Mouse (Mus musculus): ENCODE measurements around the gene Ganab. TPM values are rescaled to one million over a fixed set of nuclear protein-coding genes. Genes with fewer than 3 reads are reported as not detected.

Gene Ganab
- total and polyA plus RNA-seq, 2 experiments from 2014 or later: 55.5 to 110 TPM

GRCm38 (mm10) chr19:8898576-8898975, 705 bp downstream of the Ganab start:
- Histone ChIP-seq H3K36me3 (ENCODE audit: insufficient read depth, low read length) (peaks cover 18% of the 10 kb centered on the region; the same call in 1 of the 2 replicates), H3K4me2 (ENCODE audit: low read depth, low read length) (peak overlapping the region; percentile 72), H3K9me3 (ENCODE audit: low read length) (no peaks in the 10 kb centered on the region), H3K9ac (replicated peaks; ENCODE audit: low read length) (peak overlapping the region; percentile 94), H3K4me3 (ENCODE audit: low read length) (peak overlapping the region; percentile 91), H3K27ac (peak overlapping the region; percentile 86), H3K27me3 (ENCODE audit: insufficient read depth, low read length) (no peaks in the 10 kb centered on the region), H3K4me1 (ENCODE audit: insufficient read depth, low read length) (peaks cover 9% of the 10 kb centered on the region)
- ATAC-seq: no peak
- no peak for DNase-seq (ENCODE audit: low spot score)
- 17% methylated on average over 13 of the region's 13 CpGs for WGBS
- TF ChIP-seq CTCF (IDR thresholded peaks at IDR 0.05; ENCODE audit: low read depth): no peak

GRCm38 (mm10) chr19:8899079-8899478, 1.2 kb downstream of the Ganab start:
- Histone ChIP-seq H3K9ac (replicated peaks; ENCODE audit: low read length) (peak overlapping the region; percentile 94; the same call in 1 of the 2 replicates), H3K4me2 (ENCODE audit: low read depth, low read length) (peak overlapping the region; percentile 72), H3K4me3 (ENCODE audit: low read length) (peak overlapping the region; percentile 91), H3K27ac (no peak overlapping the region), H3K36me3 (ENCODE audit: insufficient read depth, low read length) (peaks cover 21% of the 10 kb centered on the region; the same call in 1 of the 2 replicates), H3K4me1 (ENCODE audit: insufficient read depth, low read length) (peaks cover 9% of the 10 kb centered on the region), H3K9me3 (ENCODE audit: low read length) (no peaks in the 10 kb centered on the region), H3K27me3 (ENCODE audit: insufficient read depth, low read length) (no peaks in the 10 kb centered on the region)
- TF ChIP-seq CTCF (IDR thresholded peaks at IDR 0.05; ENCODE audit: low read depth): no peak
- DNase-seq (ENCODE audit: low spot score) (no peak), ATAC-seq (no peak)
- WGBS: 65% methylated on average over 3 of the region's 3 CpGs

DNA sequence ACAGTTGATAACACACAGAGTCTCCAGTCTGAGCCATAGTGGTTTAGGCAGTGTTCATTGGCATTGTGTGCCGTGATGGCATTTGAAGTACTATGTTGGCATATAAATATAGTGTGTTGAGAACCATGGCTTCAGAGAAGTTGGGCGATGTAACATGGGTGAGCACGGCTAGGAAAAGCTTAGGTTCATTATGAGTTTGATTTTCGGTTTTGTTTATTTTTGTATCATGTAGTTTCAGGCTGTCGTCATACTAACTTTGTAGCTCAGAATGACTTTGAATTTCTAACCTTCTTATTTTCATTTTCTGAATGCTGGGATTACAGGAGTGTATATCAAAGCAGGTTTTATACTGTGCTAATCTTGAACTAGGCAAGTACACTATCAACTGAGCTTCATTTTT, 5.5 kb downstream of the Ganab start:
- Histone ChIP-seq H3K27me3 (ENCODE audit: insufficient read depth, low read length) (no peaks in the 10 kb centered on the region), H3K36me3 (ENCODE audit: insufficient read depth, low read length) (peaks cover 52% of the 10 kb centered on the region), H3K4me1 (ENCODE audit: insufficient read depth, low read length) (peaks cover 6% of the 10 kb centered on the region), H3K4me3 (ENCODE audit: low read length) (no peak overlapping the region), H3K4me2 (ENCODE audit: low read depth, low read length) (no peak overlapping the region), H3K9ac (replicated peaks; ENCODE audit: low read length) (no peak overlapping the region), H3K27ac (no peak overlapping the region), H3K9me3 (ENCODE audit: low read length) (no peaks in the 10 kb centered on the region)
- no peak for TF ChIP-seq CTCF (IDR thresholded peaks at IDR 0.05; ENCODE audit: low read depth)
- DNase-seq (ENCODE audit: low spot score): no peak
- no peak for ATAC-seq
- WGBS: 93% methylated on average over 5 of the region's 5 CpGs

DNA sequence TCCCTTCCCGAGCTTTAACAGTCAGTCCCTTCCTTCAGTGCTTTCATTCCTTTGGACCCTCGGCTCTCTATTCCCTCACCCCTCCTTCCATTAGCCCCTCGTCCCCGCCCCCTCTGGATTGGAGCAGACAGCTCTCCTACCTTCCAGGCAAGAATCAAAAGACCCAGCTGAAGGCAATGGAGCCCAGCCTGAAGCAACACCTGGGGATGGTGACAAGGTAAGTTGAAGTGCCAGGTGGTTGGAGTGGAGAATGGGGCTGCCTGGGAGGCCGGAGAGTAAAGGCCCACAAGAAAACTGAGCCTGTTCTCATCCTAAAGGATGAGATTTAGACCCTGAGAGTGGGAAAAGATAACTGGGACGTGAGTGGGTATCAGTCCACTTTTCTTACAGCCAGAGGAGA, 10.7 kb downstream of the Ganab start:
- no peaks in the 10 kb centered on the region for H3K9me3 ChIP-seq (ENCODE audit: low read length)
- 91% methylated on average over 6 of the region's 6 CpGs for WGBS
- H3K4me2 ChIP-seq (ENCODE audit: low read depth, low read length): no peak overlapping the region
- TF ChIP-seq CTCF (IDR thresholded peaks at IDR 0.05; ENCODE audit: low read depth): no peak
- H3K4me3 ChIP-seq (ENCODE audit: low read length): no peak overlapping the region
- H3K27me3 ChIP-seq (ENCODE audit: insufficient read depth, low read length): no peaks in the 10 kb centered on the region
- DNase-seq (ENCODE audit: low spot score) (no peak), ATAC-seq (no peak)
- H3K9ac ChIP-seq (replicated peaks; ENCODE audit: low read length): no peak overlapping the region
- peaks cover 92% of the 10 kb centered on the region for H3K36me3 ChIP-seq (ENCODE audit: insufficient read depth, low read length)
- no peaks in the 10 kb centered on the region for H3K4me1 ChIP-seq (ENCODE audit: insufficient read depth, low read length)
- H3K27ac ChIP-seq: no peak overlapping the region

- Histone ChIP-seq H3K9ac (replicated peaks; ENCODE audit: low read length) (no peak overlapping the region), H3K36me3 (ENCODE audit: insufficient read depth, low read length) (peaks cover 98% of the 10 kb centered on the region), H3K27me3 (ENCODE audit: insufficient read depth, low read length) (no peaks in the 10 kb centered on the region), H3K9me3 (ENCODE audit: low read length) (no peaks in the 10 kb centered on the region), H3K4me2 (ENCODE audit: low read depth, low read length) (no peak overlapping the region), H3K4me1 (ENCODE audit: insufficient read depth, low read length) (no peaks in the 10 kb centered on the region), H3K4me3 (ENCODE audit: low read length) (no peak overlapping the region), H3K27ac (no peak overlapping the region)
- TF ChIP-seq CTCF (IDR thresholded peaks at IDR 0.05; ENCODE audit: low read depth): no peak
- WGBS: 92% methylated on average over 5 of the region's 5 CpGs
- DNase-seq (ENCODE audit: low spot score) (no peak), ATAC-seq (no peak)
These were observed 13.9 kb downstream of the Ganab start for GRCm38 (mm10) chr19:8911810-8912209.

DNA sequence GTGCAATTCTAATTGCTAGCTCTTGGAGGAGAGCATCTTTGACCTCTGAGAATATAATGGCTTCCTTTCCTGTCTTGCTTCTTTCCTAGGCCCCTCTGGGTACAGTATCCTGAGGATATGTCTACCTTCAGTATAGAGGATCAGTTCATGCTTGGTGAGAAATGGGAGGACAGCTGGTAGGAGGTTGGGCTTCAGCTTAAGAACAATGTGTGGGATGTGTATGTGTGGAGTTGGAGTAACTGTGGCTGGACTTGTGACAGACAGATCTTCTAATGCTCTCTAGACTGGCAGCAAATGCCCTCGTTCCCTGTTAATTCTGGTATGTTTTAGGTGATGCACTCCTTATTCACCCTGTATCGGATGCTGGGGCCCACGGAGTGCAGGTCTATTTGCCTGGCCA, 16.3 kb downstream of the Ganab start:
- DNase-seq (ENCODE audit: low spot score) (no peak), ATAC-seq (no peak)
- Histone ChIP-seq H3K27me3 (ENCODE audit: insufficient read depth, low read length) (no peaks in the 10 kb centered on the region), H3K27ac (no peak overlapping the region), H3K4me3 (ENCODE audit: low read length) (no peak overlapping the region), H3K36me3 (ENCODE audit: insufficient read depth, low read length) (peaks cover 79% of the 10 kb centered on the region), H3K9me3 (ENCODE audit: low read length) (no peaks in the 10 kb centered on the region), H3K9ac (replicated peaks; ENCODE audit: low read length) (no peak overlapping the region), H3K4me2 (ENCODE audit: low read depth, low read length) (no peak overlapping the region), H3K4me1 (ENCODE audit: insufficient read depth, low read length) (no peaks in the 10 kb centered on the region)
- no peak for TF ChIP-seq CTCF (IDR thresholded peaks at IDR 0.05; ENCODE audit: low read depth)
- 94% methylated on average over 3 of the region's 3 CpGs for WGBS

- H3K4me1 ChIP-seq (ENCODE audit: insufficient read depth, low read length): peaks cover 9% of the 10 kb centered on the region
- peaks cover 31% of the 10 kb centered on the region for H3K36me3 ChIP-seq (ENCODE audit: insufficient read depth, low read length)
- no peak for TF ChIP-seq CTCF (IDR thresholded peaks at IDR 0.05; ENCODE audit: low read depth)
- no peak overlapping the region for H3K4me3 ChIP-seq (ENCODE audit: low read length)
- H3K4me2 ChIP-seq (ENCODE audit: low read depth, low read length): no peak overlapping the region
- DNase-seq (ENCODE audit: low spot score): no peak
- H3K9me3 ChIP-seq (ENCODE audit: low read length): no peaks in the 10 kb centered on the region
- H3K27me3 ChIP-seq (ENCODE audit: insufficient read depth, low read length): no peaks in the 10 kb centered on the region
- no peak for ATAC-seq
- WGBS: 91% methylated on average over 3 of the region's 3 CpGs
- H3K9ac ChIP-seq (replicated peaks; ENCODE audit: low read length): no peak overlapping the region
- no peak overlapping the region for H3K27ac ChIP-seq
These were observed 21.1 kb downstream of the Ganab start for GRCm38 (mm10) chr19:8919000-8919399.

Measured in hindbrain, postnatal 0 days (tissue).